Mouse (Mus musculus) cerebellum, adult 2 months (tissue): ENCODE data around the gene D430041D05Rik.

ENCODE experiments used
- CTCF ChIP-seq: fragments of 200-500 bp; IDR thresholded peaks from 2 replicates; pipeline ENCODE4 v1.5.1; 2011; ENCODE audit warnings: low read depth, mild to moderate bottlenecking, control low read depth, low read length, moderate library complexity, borderline replicate concordance; ENCODE audit not compliant: insufficient read depth
- POLR2A ChIP-seq: fragments of 200-500 bp; IDR thresholded peaks from 2 replicates; pipeline ENCODE4 v1.6.1; 2011; ENCODE audit warnings: low read length, control low read depth, borderline replicate concordance; ENCODE audit not compliant: insufficient read depth

- TF ChIP-seq CTCF (no peak), POLR2A (no peak)
Measured at GRCm38 (mm10) chr2:104260920-104261740, 149.7 kb downstream of the D430041D05Rik start.
